Mouse (Mus musculus) myocyte (in vitro differentiated cells): Measurements from ENCODE around the gene Cldn18. TPM values are rescaled to one million over a fixed set of nuclear protein-coding genes. Genes with fewer than 3 reads are reported as not detected.

ENCODE experiments used
- H3K27me3 ChIP-seq: one replicate; pipeline ENCODE4 v1.6.1; 2011; ENCODE audit not compliant: control insufficient read depth, insufficient read depth, insufficient read length
- H3K36me3 ChIP-seq: one replicate; pipeline ENCODE4 v1.6.1; 2011; ENCODE audit not compliant: control insufficient read depth, insufficient read depth
- H3K4me2 ChIP-seq: one replicate; pipeline ENCODE4 v1.6.1; 2011; ENCODE audit warnings: low read depth, control low read depth
- H3K4me3 ChIP-seq: one replicate; pipeline ENCODE4 v1.5.1; 2011; ENCODE audit warnings: mild to moderate bottlenecking, control low read depth, moderate library complexity
- H3K79me2 ChIP-seq: one replicate; pipeline ENCODE4 v1.6.1; 2011; ENCODE audit not compliant: control insufficient read depth, insufficient read depth
- H3ac ChIP-seq: one replicate; pipeline ENCODE4 v1.6.1; 2011; ENCODE audit not compliant: control insufficient read depth, insufficient read length
- CEBPB ChIP-seq: IDR thresholded peaks from 2 replicates; pipeline ENCODE4 v1.6.1; 2011; ENCODE audit warnings: mild to moderate bottlenecking, moderate library complexity; ENCODE audit not compliant: poor library complexity, insufficient read depth, severe bottlenecking
- E2F4 ChIP-seq: IDR thresholded peaks from one replicate; pipeline ENCODE4 v1.6.1; 2011; ENCODE audit warnings: mild to moderate bottlenecking, control low read depth, moderate library complexity; ENCODE audit not compliant: insufficient read depth
- MAX ChIP-seq: IDR thresholded peaks from one replicate; pipeline ENCODE4 v1.6.1; 2011; ENCODE audit warnings: low read depth, mild to moderate bottlenecking, control low read depth
- MYOD1 ChIP-seq, 3 experiments: IDR thresholded peaks; one replicate each; pipeline ENCODE4 v1.6.1; 2011; ENCODE audit warnings: control low read depth in 2 of 3, low read depth in 2 of 3, mild to moderate bottlenecking in 2 of 3, moderate library complexity in 1 of 3; ENCODE audit not compliant: insufficient read length in 2 of 3, control insufficient read depth in 1 of 3
- MYOG ChIP-seq, 3 experiments: IDR thresholded peaks; one replicate each; pipeline ENCODE4 v1.6.1; 2011; ENCODE audit warnings: control low read depth in 2 of 3, low read depth in 2 of 3, mild to moderate bottlenecking in 2 of 3; ENCODE audit not compliant: insufficient read length in 2 of 3, control insufficient read depth in 1 of 3, insufficient read depth in 1 of 3
- POLR2A ChIP-seq: IDR thresholded peaks from one replicate; pipeline ENCODE4 v1.6.1; 2011; ENCODE audit warnings: low read depth, mild to moderate bottlenecking, control low read depth, moderate library complexity; ENCODE audit not compliant: insufficient read length
- POLR2AphosphoS2 ChIP-seq: IDR thresholded peaks from one replicate; pipeline ENCODE4 v1.6.1; 2011; ENCODE audit warnings: low read depth, control low read depth; ENCODE audit not compliant: insufficient read length
- REST ChIP-seq: IDR thresholded peaks from one replicate; pipeline ENCODE4 v1.6.1; 2011; ENCODE audit warnings: mild to moderate bottlenecking, control low read depth, moderate library complexity; ENCODE audit not compliant: insufficient read depth, insufficient read length
- SRF ChIP-seq: IDR thresholded peaks from one replicate; pipeline ENCODE4 v1.6.1; 2011; ENCODE audit warnings: low read depth; ENCODE audit not compliant: control insufficient read depth, insufficient read length
- TCF12 ChIP-seq: IDR thresholded peaks from one replicate; pipeline ENCODE4 v1.6.1; 2011; ENCODE audit warnings: mild to moderate bottlenecking, control low read depth; ENCODE audit not compliant: poor library complexity, insufficient read depth, severe bottlenecking
- TCF3 ChIP-seq: IDR thresholded peaks from one replicate; pipeline ENCODE4 v1.6.1; 2011; ENCODE audit warnings: low read depth, control low read depth; ENCODE audit not compliant: insufficient read length
- USF1 ChIP-seq: IDR thresholded peaks from one replicate; pipeline ENCODE4 v1.6.1; 2011; ENCODE audit warnings: low read depth, mild to moderate bottlenecking, control low read depth, moderate library complexity
- polyA plus RNA-seq: library from polyadenylated mRNA; unstranded; fragments of >200 nt; fragmentation: generic; extraction: Trizol; gene quantifications from one replicate; pipeline ENCODE4 v1.2.1, GENCODE M21; 2012; ENCODE audit warnings: missing spikeins

Cldn18 gene
- polyA plus RNA-seq, 1 experiment = not detected

DNA sequence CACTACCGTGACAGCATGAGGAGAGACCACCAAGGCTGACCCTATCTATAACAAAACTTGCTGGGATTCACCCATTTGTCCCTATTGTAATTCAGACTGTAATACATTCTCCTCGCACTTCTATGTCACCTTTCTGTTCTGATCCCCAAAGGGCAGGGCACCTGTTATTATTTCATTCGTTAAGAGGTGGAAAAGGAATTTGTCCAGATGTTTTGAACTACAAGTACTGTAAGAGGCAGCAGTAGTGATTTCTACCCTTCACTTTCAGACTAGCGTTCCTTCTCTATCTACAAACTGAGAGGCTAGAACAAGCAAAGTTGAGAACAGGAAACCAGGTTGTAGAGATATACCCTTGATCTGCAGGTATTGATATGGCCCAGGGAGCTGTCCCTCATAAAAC, 6.8 kb downstream of the Cldn18 start:
- TF ChIP-seq MYOG (IDR thresholded peaks at IDR 0.05; ENCODE audit: control insufficient read depth in 1 of 3, insufficient read depth in 1 of 3, insufficient read length in 2 of 3, low read depth in 2 of 3) (no peak), POLR2A (no peak), POLR2AphosphoS2 (no peak), TCF12 (no peak)
- Histone ChIP-seq H3K79me2 (no peaks in the 10 kb centered on the region), H3K36me3 (no peaks in the 10 kb centered on the region), H3K4me3 (no peak overlapping the region), H3ac (no peak overlapping the region), H3K4me2 (no peak overlapping the region), H3K27me3 (no peaks in the 10 kb centered on the region)

DNA sequence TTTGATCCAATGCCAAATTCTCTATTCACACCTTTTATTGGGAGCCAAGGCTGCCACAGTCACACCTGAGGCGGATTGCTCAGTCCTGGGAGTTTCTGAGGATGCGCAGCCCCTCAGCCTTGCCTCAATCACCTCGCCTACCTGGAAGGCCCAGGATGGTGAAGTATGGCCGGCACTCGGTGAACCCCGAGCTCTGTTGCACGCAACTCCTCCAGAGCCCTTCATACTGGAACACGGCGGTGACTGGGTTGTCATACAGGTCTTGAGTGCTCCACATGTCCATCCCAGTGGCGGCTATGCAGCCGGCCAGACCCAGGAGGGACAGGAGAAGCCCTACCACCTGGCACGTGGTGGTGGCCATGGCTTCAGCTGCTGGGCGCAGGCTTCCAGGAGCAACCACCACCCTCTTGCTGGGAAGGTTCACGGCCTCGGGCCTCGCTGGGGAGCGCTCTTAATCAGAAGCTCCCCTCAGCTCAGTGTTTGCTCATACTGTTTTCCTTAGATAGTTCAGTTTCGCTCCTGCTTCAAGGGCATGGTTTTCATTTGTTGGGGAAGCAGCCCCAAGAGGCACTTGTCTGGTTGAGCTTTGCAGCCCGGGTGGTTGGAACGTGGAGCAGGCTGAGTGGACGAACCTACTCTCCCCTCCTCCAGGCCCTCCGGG, 7.3 kb downstream of the Cldn18 start:
- H3K4me3 ChIP-seq = no peak overlapping the region
- no peak overlapping the region for H3K4me2 ChIP-seq
- H3K79me2 ChIP-seq = no peaks in the 10 kb centered on the region
- no peak overlapping the region for H3ac ChIP-seq
- H3K36me3 ChIP-seq = no peaks in the 10 kb centered on the region
- no peaks in the 10 kb centered on the region for H3K27me3 ChIP-seq
- TF ChIP-seq USF1 (no peak), MYOG (IDR thresholded peaks at IDR 0.05; ENCODE audit: control insufficient read depth in 1 of 3, insufficient read depth in 1 of 3, insufficient read length in 2 of 3, low read depth in 2 of 3) (no peak), POLR2A (no peak), TCF3 (no peak), E2F4 (no peak), POLR2AphosphoS2 (no peak), REST (no peak), MAX (no peak), MYOD1 (IDR thresholded peaks at IDR 0.05; ENCODE audit: control insufficient read depth in 1 of 3, insufficient read length in 2 of 3, low read depth in 2 of 3) (no peak), SRF (no peak), CEBPB (no peak), TCF12 (no peak)

DNA sequence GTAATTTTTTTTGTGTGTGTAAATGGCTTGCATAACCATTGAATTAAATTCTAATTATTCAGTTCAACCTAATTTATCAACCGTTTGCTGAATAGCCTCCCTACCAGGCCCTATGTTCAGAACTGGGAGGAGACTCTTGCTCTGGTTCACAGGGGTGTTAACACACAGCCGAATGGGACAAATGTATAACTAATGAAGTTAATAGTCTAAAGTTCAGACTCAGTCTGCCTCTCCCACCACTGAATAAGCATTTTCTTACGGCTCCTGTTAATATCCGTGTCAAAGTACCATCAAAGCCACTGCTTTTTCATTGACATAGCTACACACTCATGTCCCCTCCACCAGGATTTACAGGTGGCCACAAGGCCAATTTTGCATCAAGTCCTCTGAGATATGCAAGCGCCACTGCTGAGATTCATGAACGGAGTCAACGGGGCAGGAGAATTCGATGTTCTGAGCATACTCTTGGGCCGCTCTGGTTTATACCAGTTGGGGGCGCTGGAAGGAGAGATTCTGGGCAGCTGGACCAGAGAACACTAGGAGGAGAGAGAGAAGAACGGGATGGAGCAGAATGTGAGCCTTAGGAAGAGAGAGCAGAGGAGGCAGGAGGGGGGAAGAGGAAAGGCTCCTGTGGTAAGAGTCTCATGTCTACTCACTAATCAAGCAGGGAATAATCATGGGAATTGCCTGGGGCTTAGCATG, 9.5 kb downstream of the Cldn18 start:
- H3K27me3 ChIP-seq = no peaks in the 10 kb centered on the region
- H3K36me3 ChIP-seq = no peaks in the 10 kb centered on the region
- TF ChIP-seq E2F4 (no peak), MYOD1 (IDR thresholded peaks at IDR 0.05; ENCODE audit: control insufficient read depth in 1 of 3, insufficient read length in 2 of 3, low read depth in 2 of 3) (no peak)
- no peak overlapping the region for H3K4me3 ChIP-seq
- no peaks in the 10 kb centered on the region for H3K79me2 ChIP-seq
- H3ac ChIP-seq = no peak overlapping the region
- H3K4me2 ChIP-seq = no peak overlapping the region

DNA sequence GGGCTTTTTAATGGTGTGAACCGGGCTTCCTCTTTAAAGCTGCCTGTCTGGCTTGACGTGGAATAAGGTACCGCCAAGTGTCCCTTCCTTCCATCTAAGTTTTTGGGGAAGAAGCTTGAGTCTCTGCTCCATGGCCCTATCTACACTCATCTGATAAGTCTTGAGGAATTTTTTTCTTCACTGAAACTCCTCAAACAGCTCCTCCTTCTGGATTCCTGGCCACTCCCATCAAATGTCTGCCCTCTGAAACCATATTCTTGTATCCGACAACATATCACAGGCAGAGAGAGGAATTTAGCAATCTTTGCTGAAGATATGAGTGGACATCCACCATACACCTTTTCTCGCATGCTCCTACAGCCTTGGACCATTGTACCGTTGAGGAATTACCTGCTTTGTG, 10.8 kb downstream of the Cldn18 start:
- H3K79me2 ChIP-seq = no peaks in the 10 kb centered on the region
- H3ac ChIP-seq = no peak overlapping the region
- no peak for TF ChIP-seq POLR2AphosphoS2
- TF ChIP-seq REST = no peak

DNA sequence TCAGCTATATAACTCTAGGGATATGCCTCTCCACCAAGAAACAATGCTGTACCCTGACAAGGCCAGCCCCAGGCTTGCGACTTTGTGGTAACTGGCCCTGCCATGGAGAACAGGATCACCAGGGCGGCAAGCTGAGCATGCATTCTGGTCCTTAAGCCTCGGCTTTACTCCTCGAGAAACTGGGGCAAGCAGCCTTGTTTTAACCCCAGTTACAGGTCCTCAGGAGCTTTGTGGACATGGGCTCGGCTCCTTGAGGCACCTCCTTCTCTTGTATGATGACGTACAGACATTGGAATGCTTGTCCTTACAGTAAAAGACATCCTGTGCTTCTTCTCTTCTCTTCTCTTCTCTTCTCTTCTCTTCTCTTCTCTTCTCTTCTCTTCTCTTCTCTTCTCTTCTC, 13.4 kb downstream of the Cldn18 start:
- Histone ChIP-seq H3K4me2 (no peak overlapping the region), H3K4me3 (no peak overlapping the region), H3K79me2 (no peaks in the 10 kb centered on the region), H3K27me3 (no peaks in the 10 kb centered on the region), H3K36me3 (no peaks in the 10 kb centered on the region), H3ac (no peak overlapping the region)
- no peak for TF ChIP-seq CEBPB
- no peak for TF ChIP-seq USF1
- TF ChIP-seq MYOD1 (IDR thresholded peaks at IDR 0.05; ENCODE audit: control insufficient read depth in 1 of 3, insufficient read length in 2 of 3, low read depth in 2 of 3) = no peak
- no peak for TF ChIP-seq SRF
- TF ChIP-seq TCF3 = no peak
- TF ChIP-seq REST = no peak
- no peak for TF ChIP-seq MYOG (IDR thresholded peaks at IDR 0.05; ENCODE audit: control insufficient read depth in 1 of 3, insufficient read depth in 1 of 3, insufficient read length in 2 of 3, low read depth in 2 of 3)
- TF ChIP-seq E2F4 = no peak
- no peak for TF ChIP-seq MAX

More for the DNA sequence above, 10.8 kb downstream of the Cldn18 start:
- H3K4me2 ChIP-seq = no peak overlapping the region
- H3K36me3 ChIP-seq = no peaks in the 10 kb centered on the region
- no peaks in the 10 kb centered on the region for H3K27me3 ChIP-seq
- no peak overlapping the region for H3K4me3 ChIP-seq
